Mouse (Mus musculus) heart, embryonic 16.5 days (tissue): ENCODE data around the gene Gpx3. TPM values are rescaled to one million over a fixed set of nuclear protein-coding genes. Genes with fewer than 3 reads are reported as not detected.
"Not testable (repeated sequence)": the region's sequence is repeated elsewhere in the genome, so short reads cannot be mapped to it uniquely, and the experiment has no call there.

Source experiments
- ATAC-seq: fragments of 200-750 bp; cut with Nextera tagmentation; replicated peaks from 2 replicates; pipeline ENCODE4 v1.8.0; 2017; ENCODE audit warnings: moderate number of reproducible peaks; ENCODE audit not compliant: insufficient read depth, low FRiP score; ENCODE audit errors: extremely low read depth
- H3K27ac ChIP-seq: fragments of 300-500 bp; sonication (generic); 2 replicates; pipeline ENCODE4 v1.5.1; 2014; ENCODE audit warnings: mild to moderate bottlenecking, low read length, control low read depth, moderate library complexity
- H3K27me3 ChIP-seq: fragments of 300-500 bp; sonication (generic); 2 replicates; pipeline ENCODE4 v1.6.1; 2014; ENCODE audit warnings: low read length, mixed read lengths; ENCODE audit not compliant: control insufficient read depth, insufficient read depth
- H3K36me3 ChIP-seq: fragments of 300-500 bp; sonication (generic); 2 replicates; pipeline ENCODE4 v1.6.1; 2014; ENCODE audit not compliant: control insufficient read depth, insufficient read depth
- H3K4me1 ChIP-seq: fragments of 300-500 bp; sonication (generic); 2 replicates; pipeline ENCODE4 v1.6.1; 2014; ENCODE audit warnings: low read length, mixed read lengths; ENCODE audit not compliant: control insufficient read depth, insufficient read depth
- H3K4me2 ChIP-seq: fragments of 300-500 bp; sonication (generic); 2 replicates; pipeline ENCODE4 v1.6.1; 2014; ENCODE audit warnings: low read depth, mild to moderate bottlenecking, control low read depth, low read length
- H3K4me3 ChIP-seq: fragments of 300-500 bp; sonication (generic); 2 replicates; pipeline ENCODE4 v1.5.1; 2014; ENCODE audit warnings: mild to moderate bottlenecking, control low read depth, low read length
- H3K9ac ChIP-seq: fragments of 300-500 bp; sonication (generic); 2 replicates; pipeline ENCODE4 v1.6.1; 2014; ENCODE audit warnings: low read length, control low read depth
- H3K9me3 ChIP-seq: fragments of 300-500 bp; sonication (generic); replicated peaks from 2 replicates; pipeline ENCODE4 v1.6.1; 2016; ENCODE audit warnings: low read length; ENCODE audit not compliant: control insufficient read depth
- WGBS: fragments of 180-500 bp; shearing (Covaris S2); extraction: QIAGEN DNeasy Blood & Tissue Kit; methylation state at CpG from one replicate; pipeline ENCODE4 v1.1.7; 2014; 5-methylcytosine and 5-hydroxymethylcytosine counted together
- polyA plus RNA-seq: library from polyadenylated mRNA; unstranded; fragments of >200 nt; fragmentation: Nextera tagmentation; extraction: Ambion mirVana; gene quantifications from 2 replicates; pipeline ENCODE4 v1.2.1, GENCODE M21; 2015

Gene Gpx3
- polyA plus RNA-seq, 1 experiment from 2014 or later, result 1,022 TPM

GRCm38 (mm10) chr11:54891341-54891740, 10.9 kb upstream of the Gpx3 start:
- no peak overlapping the region for H3K27ac ChIP-seq
- no peak for ATAC-seq
- no peaks in the 10 kb centered on the region for H3K9me3 ChIP-seq
- no peaks in the 10 kb centered on the region for H3K36me3 ChIP-seq
- H3K9ac ChIP-seq, result no peak overlapping the region
- no peaks in the 10 kb centered on the region for H3K27me3 ChIP-seq
- no peaks in the 10 kb centered on the region for H3K4me1 ChIP-seq
- H3K4me3 ChIP-seq, result no peak overlapping the region
- H3K4me2 ChIP-seq, result no peak overlapping the region
- 85% methylated on average over 5 of the region's 5 CpGs for WGBS

GRCm38 (mm10) chr11:54892091-54892490, 10.2 kb upstream of the Gpx3 start:
- Histone ChIP-seq H3K4me2 (no peak overlapping the region), H3K9ac (no peak overlapping the region), H3K4me1 (no peaks in the 10 kb centered on the region), H3K27ac (no peak overlapping the region), H3K27me3 (no peaks in the 10 kb centered on the region), H3K9me3 (no peaks in the 10 kb centered on the region), H3K36me3 (no peaks in the 10 kb centered on the region), H3K4me3 (no peak overlapping the region)
- 58% methylated on average over 7 of the region's 7 CpGs for WGBS
- no peak for ATAC-seq

- H3K27me3 ChIP-seq, result no peaks in the 10 kb centered on the region
- no peak overlapping the region for H3K4me3 ChIP-seq
- H3K4me1 ChIP-seq, result no peaks in the 10 kb centered on the region
- H3K4me2 ChIP-seq, result no peak overlapping the region
- no peaks in the 10 kb centered on the region for H3K9me3 ChIP-seq
- H3K36me3 ChIP-seq, result no peaks in the 10 kb centered on the region
- WGBS, result 67% methylated on average over 9 of the region's 9 CpGs
- ATAC-seq, result no peak
- no peak overlapping the region for H3K27ac ChIP-seq
- H3K9ac ChIP-seq, result no peak overlapping the region
Measured at GRCm38 (mm10) chr11:54894589-54894988, 7.7 kb upstream of the Gpx3 start.

GRCm38 (mm10) chr11:54896646-54897045, 5.6 kb upstream of the Gpx3 start:
- not testable (repeated sequence) for H3K4me1 ChIP-seq, H3K4me2 ChIP-seq, H3K9ac ChIP-seq, ATAC-seq, H3K36me3 ChIP-seq, H3K27me3 ChIP-seq, H3K9me3 ChIP-seq, H3K27ac ChIP-seq, H3K4me3 ChIP-seq
- WGBS, result 74% methylated on average over 3 of the region's 3 CpGs

GRCm38 (mm10) chr11:54897470-54897869, 4.8 kb upstream of the Gpx3 start:
- Histone ChIP-seq H3K36me3 (no peaks in the 10 kb centered on the region), H3K9ac (no peak overlapping the region), H3K4me2 (no peak overlapping the region), H3K9me3 (no peaks in the 10 kb centered on the region), H3K4me3 (no peak overlapping the region), H3K27ac (no peak overlapping the region), H3K27me3 (no peaks in the 10 kb centered on the region), H3K4me1 (peaks cover 3% of the 10 kb centered on the region; the same call in 1 of the 2 replicates)
- 78% methylated on average over 5 of the region's 5 CpGs for WGBS
- ATAC-seq, result no peak

- Histone ChIP-seq H3K4me2 (no peak overlapping the region), H3K36me3 (no peaks in the 10 kb centered on the region), H3K4me3 (no peak overlapping the region), H3K9ac (no peak overlapping the region), H3K9me3 (no peaks in the 10 kb centered on the region), H3K27me3 (no peaks in the 10 kb centered on the region), H3K27ac (no peak overlapping the region), H3K4me1 (peaks cover 14% of the 10 kb centered on the region; the same call in 1 of the 2 replicates)
- no peak for ATAC-seq
- 69% methylated on average over 4 of the region's 4 CpGs for WGBS
Measured at GRCm38 (mm10) chr11:54899657-54900056, 2.6 kb upstream of the Gpx3 start.

GRCm38 (mm10) chr11:54903339-54903738, 1.1 kb downstream of the Gpx3 start:
- peaks cover 19% of the 10 kb centered on the region for H3K4me1 ChIP-seq
- no peaks in the 10 kb centered on the region for H3K27me3 ChIP-seq
- peak overlapping the region; percentile 95 for H3K4me2 ChIP-seq
- H3K36me3 ChIP-seq, result no peaks in the 10 kb centered on the region
- 43% methylated on average over 5 of the region's 5 CpGs for WGBS
- H3K27ac ChIP-seq, result peak overlapping the region; percentile 37
- H3K4me3 ChIP-seq, result peak overlapping the region; percentile 72
- ATAC-seq, result no peak
- H3K9ac ChIP-seq, result peak overlapping the region; percentile 78
- H3K9me3 ChIP-seq, result no peaks in the 10 kb centered on the region

- no peak overlapping the region for H3K9ac ChIP-seq
- peak; percentile 34 for ATAC-seq
- H3K36me3 ChIP-seq, result peaks cover 2% of the 10 kb centered on the region; the same call in 1 of the 2 replicates
- H3K4me1 ChIP-seq, result peaks cover 19% of the 10 kb centered on the region
- peak overlapping the region; percentile 95 for H3K4me2 ChIP-seq
- WGBS, result 29% methylated on average over 4 of the region's 4 CpGs
- H3K27ac ChIP-seq, result peak overlapping the region; percentile 11; the same call in 1 of the 2 replicates
- no peaks in the 10 kb centered on the region for H3K27me3 ChIP-seq
- H3K9me3 ChIP-seq, result no peaks in the 10 kb centered on the region
- peak overlapping the region; percentile 72; the same call in 1 of the 2 replicates for H3K4me3 ChIP-seq
Measured at GRCm38 (mm10) chr11:54903940-54904706, 1.9 kb downstream of the Gpx3 start.

GRCm38 (mm10) chr11:54905086-54905485, 2.8 kb downstream of the Gpx3 start:
- Histone ChIP-seq H3K27me3 (no peaks in the 10 kb centered on the region), H3K9ac (no peak overlapping the region), H3K4me1 (peaks cover 19% of the 10 kb centered on the region), H3K27ac (no peak overlapping the region), H3K4me3 (no peak overlapping the region), H3K36me3 (peaks cover 9% of the 10 kb centered on the region; the same call in 1 of the 2 replicates), H3K9me3 (no peaks in the 10 kb centered on the region), H3K4me2 (no peak overlapping the region)
- no peak for ATAC-seq
- WGBS, result 86% methylated on average over 3 of the region's 3 CpGs
